Mouse (Mus musculus) brain, embryonic 14.5 days (tissue): Measurements from ENCODE around the gene F13a1.

Experiments
- CTCF ChIP-seq: fragments of 200-500 bp; IDR thresholded peaks from 2 replicates; pipeline ENCODE4 v1.5.1; 2012; ENCODE audit warnings: inconsistent platforms, mild to moderate bottlenecking, moderate library complexity, borderline replicate concordance; ENCODE audit not compliant: insufficient read depth, insufficient read length; ENCODE audit errors: extremely low read depth
- POLR2A ChIP-seq: fragments of 200-500 bp; IDR thresholded peaks from 2 replicates; pipeline ENCODE4 v1.6.1; 2012; ENCODE audit warnings: mild to moderate bottlenecking, inconsistent platforms, borderline replicate concordance; ENCODE audit not compliant: poor library complexity, insufficient read depth, insufficient read length, severe bottlenecking; ENCODE audit errors: extremely low read depth

DNA sequence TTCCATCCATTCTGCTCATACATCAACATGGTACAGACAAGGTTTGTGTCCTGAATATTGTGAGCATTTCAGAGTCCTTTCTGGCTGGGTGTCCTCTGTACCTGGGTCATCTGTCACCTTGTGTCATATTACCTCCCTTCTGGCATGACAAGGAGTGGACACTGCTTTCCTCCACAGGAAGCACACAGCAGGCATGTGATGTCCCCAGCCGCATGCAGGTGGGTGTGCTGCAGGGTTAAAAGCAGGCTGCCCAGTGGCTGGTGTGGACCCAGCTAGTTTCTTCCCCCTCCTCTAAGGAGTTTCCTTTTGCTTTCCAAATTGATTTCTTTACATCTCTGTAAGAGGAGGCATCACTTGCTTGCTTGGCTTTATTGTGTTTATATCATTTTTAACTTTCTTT, 146.6 kb downstream of the F13a1 start:
- TF ChIP-seq CTCF = no peak
- no peak for TF ChIP-seq POLR2A
